Mouse (Mus musculus) intestine, embryonic 14.5 days (tissue): ENCODE results near the gene Cdk2. TPM values are rescaled to one million over a fixed set of nuclear protein-coding genes. Genes with fewer than 3 reads are reported as not detected.
A peak's percentile ranks its signal among the peaks of the same experiment; 100 is the strongest.

Experiments used
- ATAC-seq: fragments of 200-750 bp; cut with Nextera tagmentation; replicated peaks from 2 replicates; pipeline ENCODE4 v1.8.0; 2017; ENCODE audit warnings: low read depth, moderate number of reproducible peaks, moderate TSS enrichment, moderate library complexity; ENCODE audit not compliant: low FRiP score, low TSS enrichment
- DNase-seq: peaks from one replicate; pipeline ENCODE4 v3.0.0-alpha.2; 2018; ENCODE audit warnings: low spot score
- H3K27ac ChIP-seq: fragments of 300-500 bp; sonication (generic); 2 replicates; pipeline ENCODE4 v1.5.1; 2014; ENCODE audit warnings: low read depth, mild to moderate bottlenecking, control low read depth
- H3K27me3 ChIP-seq: fragments of 300-500 bp; sonication (generic); replicated peaks from 2 replicates; pipeline ENCODE4 v1.6.1; 2014; ENCODE audit warnings: low read length, control low read depth; ENCODE audit not compliant: control insufficient read depth, insufficient read depth
- H3K36me3 ChIP-seq: fragments of 300-500 bp; sonication (generic); 2 replicates; pipeline ENCODE4 v1.6.1; 2014; ENCODE audit warnings: low read length, control low read depth; ENCODE audit not compliant: control insufficient read depth, insufficient read depth
- H3K4me1 ChIP-seq: fragments of 300-500 bp; sonication (generic); replicated peaks from 2 replicates; pipeline ENCODE4 v1.6.1; 2014; ENCODE audit warnings: low read length, control low read depth, mixed read lengths; ENCODE audit not compliant: control insufficient read depth, insufficient read depth
- H3K4me2 ChIP-seq: fragments of 300-500 bp; sonication (generic); 2 replicates; pipeline ENCODE4 v1.6.1; 2014; ENCODE audit warnings: low read length
- H3K4me3 ChIP-seq: fragments of 300-500 bp; sonication (generic); 2 replicates; pipeline ENCODE4 v1.5.1; 2014; ENCODE audit warnings: low read depth, low read length, control low read depth, mixed read lengths
- H3K9ac ChIP-seq: fragments of 300-500 bp; sonication (generic); 2 replicates; pipeline ENCODE4 v1.6.1; 2014; ENCODE audit warnings: mild to moderate bottlenecking, low read length
- H3K9me3 ChIP-seq: fragments of 300-500 bp; sonication (generic); 2 replicates; pipeline ENCODE4 v1.6.1; 2016; ENCODE audit warnings: low read length, control low read depth; ENCODE audit not compliant: control insufficient read depth
- WGBS: fragments of 180-500 bp; shearing (Covaris S2); extraction: QIAGEN DNeasy Blood & Tissue Kit; methylation state at CpG from one replicate; pipeline ENCODE4 v1.1.7; 2014; 5-methylcytosine and 5-hydroxymethylcytosine counted together
- polyA plus RNA-seq: library from polyadenylated mRNA; unstranded; fragments of >200 nt; fragmentation: Nextera tagmentation; extraction: Ambion mirVana; gene quantifications from 2 replicates; pipeline ENCODE4 v1.2.1, GENCODE M21; 2014

Cdk2 gene
- polyA plus RNA-seq, 1 experiment from 2014 or later = 89.0 TPM

DNA sequence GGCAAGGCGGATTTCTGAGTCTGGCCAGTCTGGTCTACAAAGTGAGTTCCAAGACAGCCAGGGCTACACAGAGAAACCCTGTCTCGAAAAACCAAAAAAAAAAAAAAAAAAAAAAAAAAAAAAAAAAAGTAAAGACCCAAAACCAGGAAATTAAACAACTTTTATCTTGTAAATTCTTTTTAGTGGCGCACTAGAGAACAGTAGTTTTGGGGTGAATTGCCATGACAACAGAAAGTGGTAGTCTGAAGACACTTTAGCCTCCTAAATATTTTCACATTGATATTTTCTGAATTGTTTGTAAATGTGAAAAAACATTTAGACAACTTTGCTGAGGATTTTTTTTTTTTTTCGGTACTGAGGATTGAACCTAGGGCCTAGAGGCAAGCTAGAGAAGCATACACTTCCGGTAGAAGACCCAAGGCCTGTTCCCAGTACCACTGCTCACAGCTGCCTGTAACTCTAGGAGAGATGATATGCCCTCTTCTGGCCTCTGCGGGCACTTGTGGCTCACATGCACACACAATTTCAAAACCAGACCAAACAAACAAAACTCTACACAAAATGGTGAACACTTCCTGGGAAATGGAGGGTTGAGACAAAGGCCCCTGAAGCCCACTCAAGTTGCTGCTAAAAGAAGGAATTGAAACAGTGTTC is 7.6 kb downstream of the Cdk2 start:
- Histone ChIP-seq H3K9ac (no peak overlapping the region), H3K4me3 (no peak overlapping the region), H3K4me1 (peaks cover 9% of the 10 kb centered on the region), H3K4me2 (peak overlapping the region; percentile 60; the same call in 1 of the 2 replicates), H3K27me3 (no peaks in the 10 kb centered on the region), H3K36me3 (peaks cover 53% of the 10 kb centered on the region), H3K9me3 (no peaks in the 10 kb centered on the region), H3K27ac (peak overlapping the region; percentile 59; the same call in 1 of the 2 replicates)
- WGBS = 86% methylated on average over 6 of the region's 6 CpGs
- no peak for DNase-seq
- ATAC-seq = no peak

DNA sequence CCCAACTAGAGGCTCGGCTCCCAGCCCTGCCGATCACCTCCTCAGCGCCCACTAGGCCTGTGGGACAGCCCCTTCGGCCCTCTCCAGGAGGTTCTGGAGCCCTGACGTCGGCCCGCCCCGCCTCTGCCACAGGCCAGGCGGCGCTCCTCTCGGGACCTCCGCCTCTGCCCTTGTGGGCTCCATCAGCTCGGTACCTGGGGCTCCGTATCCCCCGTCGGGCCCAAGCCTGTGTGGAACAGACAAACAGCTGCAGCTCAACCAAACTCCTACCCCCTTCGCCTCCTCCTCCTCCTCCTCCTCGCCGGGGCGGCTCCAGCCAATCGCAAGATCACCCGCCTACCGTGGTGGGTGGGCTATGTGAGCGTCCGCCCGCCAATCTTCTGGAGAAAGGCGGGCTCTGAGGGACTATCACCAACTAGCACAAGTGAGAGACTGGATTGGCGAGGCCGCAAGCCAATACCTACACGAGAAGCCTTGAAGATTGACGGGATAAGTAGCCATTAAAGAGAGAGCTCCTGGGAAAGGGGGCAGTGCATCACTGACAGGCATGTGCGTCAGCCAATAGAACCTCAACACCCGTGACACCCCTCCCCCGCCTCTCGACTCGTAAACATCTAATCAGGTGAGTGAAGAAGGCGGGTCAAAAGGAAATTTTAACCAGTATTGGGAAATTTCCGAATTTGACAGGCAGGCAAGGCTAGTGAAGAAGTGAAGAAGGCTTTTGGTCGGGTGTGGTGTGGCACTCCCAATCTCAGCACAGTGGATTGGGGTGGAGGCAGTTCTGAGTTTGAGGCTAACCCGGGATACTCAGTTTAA is 8.6 kb downstream of the Cdk2 start, which contains the start of gene Rab5b:
Gene Rab5b, minus strand, starts transcription at position 273 of the 816 bp plus-strand sequence.
- Histone ChIP-seq H3K36me3 (peaks cover 43% of the 10 kb centered on the region), H3K4me2 (peak within 1 kb of the TSS; percentile 79), H3K9ac (peak within 1 kb of the TSS; percentile 86), H3K4me3 (peak within 1 kb of the TSS; percentile 90), H3K4me1 (peaks cover 9% of the 10 kb centered on the region), H3K9me3 (no peaks in the 10 kb centered on the region), H3K27me3 (no peaks in the 10 kb centered on the region), H3K27ac (peak within 1 kb of the TSS; percentile 97)
- DNase-seq (peak; percentile 98), ATAC-seq (peak; percentile 98)
- 1% methylated on average over 39 of the region's 40 CpGs for WGBS

DNA sequence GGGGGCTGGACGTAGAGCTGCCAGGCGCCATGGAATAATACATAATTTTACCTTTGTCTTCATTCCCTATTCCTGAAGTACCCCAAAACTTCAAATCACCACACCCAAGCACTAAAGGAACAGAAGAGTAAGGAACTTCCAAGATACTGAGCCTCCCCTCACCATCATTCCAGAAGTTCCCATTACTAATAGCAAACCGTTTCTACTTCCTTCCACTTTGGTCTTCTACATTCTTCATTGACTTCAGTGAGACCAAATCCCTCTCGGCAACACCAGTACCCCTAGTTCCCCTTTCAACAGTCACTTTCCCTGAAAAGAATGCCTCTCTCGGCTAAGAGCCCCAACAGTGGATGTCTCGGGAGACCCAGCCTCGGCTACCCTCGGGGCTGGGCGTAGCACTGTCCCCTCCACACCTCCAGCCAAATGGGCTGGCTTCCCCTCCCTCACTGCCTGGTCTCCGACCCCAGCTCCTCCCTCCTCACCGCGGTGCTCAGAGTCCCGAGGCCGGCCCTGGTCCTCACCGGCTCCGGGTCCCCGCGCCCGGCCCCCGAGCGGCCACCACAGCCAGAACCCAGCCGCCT is 9.3 kb downstream of the Cdk2 start:
- H3K36me3 ChIP-seq = peaks cover 36% of the 10 kb centered on the region
- DNase-seq (no peak), ATAC-seq (no peak)
- peak overlapping the region; percentile 86 for H3K9ac ChIP-seq
- no peaks in the 10 kb centered on the region for H3K27me3 ChIP-seq
- peaks cover 9% of the 10 kb centered on the region for H3K4me1 ChIP-seq
- WGBS = 2% methylated on average over 22 of the region's 22 CpGs
- peak overlapping the region; percentile 90 for H3K4me3 ChIP-seq
- no peaks in the 10 kb centered on the region for H3K9me3 ChIP-seq
- H3K27ac ChIP-seq = peak overlapping the region; percentile 97
- H3K4me2 ChIP-seq = peak overlapping the region; percentile 79

DNA sequence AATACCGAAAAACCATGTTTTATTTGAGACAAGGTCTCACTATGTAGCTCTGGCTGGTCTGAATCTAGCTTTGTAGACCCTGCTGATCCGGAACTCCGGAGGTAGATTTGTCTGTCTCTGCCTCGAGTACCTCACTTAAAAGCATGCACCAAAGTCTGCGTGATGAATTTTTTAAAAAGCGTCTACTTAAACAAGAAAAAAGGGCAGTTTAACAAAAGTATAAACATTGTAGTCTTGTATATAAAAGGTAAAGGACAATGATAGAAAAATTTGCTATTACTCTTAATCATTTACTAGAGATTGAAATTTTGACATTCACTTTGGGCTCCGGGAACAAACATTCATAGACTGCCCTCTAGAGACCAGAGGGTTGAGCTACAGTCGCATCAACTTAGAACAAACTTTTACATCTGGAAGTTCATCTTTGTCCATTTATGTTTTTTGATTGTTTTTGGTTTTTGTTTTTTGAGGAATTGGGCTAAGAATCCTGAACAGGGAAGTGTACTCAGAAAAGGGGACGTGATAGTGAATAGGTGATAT is 30.3 kb downstream of the Cdk2 start:
- DNase-seq (no peak), ATAC-seq (peak; percentile 7; the same call in 1 of the 2 replicates)
- peaks cover 11% of the 10 kb centered on the region for H3K36me3 ChIP-seq
- H3K27me3 ChIP-seq = no peaks in the 10 kb centered on the region
- H3K4me3 ChIP-seq = peak overlapping the region; percentile 66
- whole genome bisulfite sequencing = 2% methylated on average over 9 of the region's 9 CpGs
- H3K9ac ChIP-seq = peak overlapping the region; percentile 31
- H3K4me2 ChIP-seq = peak overlapping the region; percentile 87
- H3K27ac ChIP-seq = peak overlapping the region; percentile 57
- peaks cover 4% of the 10 kb centered on the region; the same call in 1 of the 2 replicates for H3K4me1 ChIP-seq
- no peaks in the 10 kb centered on the region for H3K9me3 ChIP-seq

DNA sequence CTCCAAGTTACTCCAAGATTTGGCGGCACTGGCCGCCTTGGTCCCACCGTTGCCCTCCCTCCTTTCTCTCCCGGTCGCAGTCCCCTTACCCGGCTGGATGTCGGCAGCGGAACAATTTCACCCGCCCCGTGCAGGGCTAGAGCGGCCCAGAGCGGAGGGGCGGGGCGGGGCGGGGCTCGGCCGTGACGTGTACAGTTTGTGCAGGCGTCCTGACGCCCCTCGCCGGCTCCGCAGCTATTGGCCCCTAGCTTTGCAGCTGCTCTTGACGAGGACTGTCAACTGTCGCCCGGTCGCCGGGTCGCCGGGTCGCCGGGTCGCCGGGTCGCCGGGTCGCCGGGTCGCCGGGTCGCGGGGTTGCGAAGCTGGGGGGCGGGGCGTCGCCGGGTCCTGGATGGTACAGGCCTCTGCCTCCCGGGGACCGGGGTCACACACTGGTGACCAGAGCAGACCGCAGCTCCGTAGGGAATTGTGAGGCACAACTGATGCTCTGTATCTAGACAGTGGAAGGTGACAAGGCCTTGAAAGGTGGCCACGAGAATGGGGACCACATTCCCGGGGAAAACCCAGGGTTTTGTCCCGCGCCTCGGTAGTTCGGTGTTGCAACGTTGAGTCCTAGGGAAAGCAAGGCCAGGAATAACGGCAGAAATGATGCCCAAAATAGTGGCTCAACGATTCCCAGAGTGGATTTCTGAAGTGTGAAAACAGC is 30.9 kb downstream of the Cdk2 start, which contains the start of gene Suox:
Gene Suox, minus strand, starts transcription at position 311 of the 706 bp plus-strand sequence.
- peaks cover 11% of the 10 kb centered on the region; the same call in 1 of the 2 replicates for H3K36me3 ChIP-seq
- H3K27ac ChIP-seq = peak within 1 kb of the TSS; percentile 57
- no peaks in the 10 kb centered on the region for H3K9me3 ChIP-seq
- DNase-seq = peak; percentile 94
- H3K4me2 ChIP-seq = peak within 1 kb of the TSS; percentile 87
- ATAC-seq = peak; percentile 90
- H3K4me1 ChIP-seq = peaks cover 4% of the 10 kb centered on the region; the same call in 1 of the 2 replicates
- peak within 1 kb of the TSS; percentile 31 for H3K9ac ChIP-seq
- peak within 1 kb of the TSS; percentile 66 for H3K4me3 ChIP-seq
- under 1% methylated on average over 60 of the region's 60 CpGs for WGBS
- no peaks in the 10 kb centered on the region for H3K27me3 ChIP-seq

DNA sequence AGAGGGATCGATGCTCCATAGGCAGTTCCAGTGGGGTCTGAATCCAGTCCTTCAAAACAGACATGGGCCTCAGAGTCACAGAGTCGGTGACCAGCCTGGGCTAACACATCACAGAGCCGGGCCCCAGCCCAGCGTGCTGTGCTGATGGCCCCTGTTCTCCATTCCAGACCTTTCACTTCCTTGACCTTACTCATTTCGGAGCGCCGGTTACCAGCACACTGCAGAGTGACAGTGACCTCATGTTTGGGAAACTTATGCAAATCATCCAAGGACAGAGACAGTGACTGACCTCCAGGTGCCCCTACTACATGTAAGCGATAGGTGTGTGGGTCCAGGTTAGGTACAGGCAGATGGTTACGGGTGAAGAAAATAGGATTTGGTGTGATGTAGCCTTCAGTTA is 33.7 kb downstream of the Cdk2 start:
- Histone ChIP-seq H3K4me1 (peaks cover 4% of the 10 kb centered on the region; the same call in 1 of the 2 replicates), H3K27ac (no peak overlapping the region), H3K9me3 (no peaks in the 10 kb centered on the region), H3K36me3 (peaks cover 6% of the 10 kb centered on the region; the same call in 1 of the 2 replicates), H3K9ac (no peak overlapping the region), H3K4me2 (no peak overlapping the region), H3K4me3 (no peak overlapping the region), H3K27me3 (no peaks in the 10 kb centered on the region)
- ATAC-seq (no peak), DNase-seq (no peak)
- WGBS = 92% methylated on average over 9 of the region's 9 CpGs

DNA sequence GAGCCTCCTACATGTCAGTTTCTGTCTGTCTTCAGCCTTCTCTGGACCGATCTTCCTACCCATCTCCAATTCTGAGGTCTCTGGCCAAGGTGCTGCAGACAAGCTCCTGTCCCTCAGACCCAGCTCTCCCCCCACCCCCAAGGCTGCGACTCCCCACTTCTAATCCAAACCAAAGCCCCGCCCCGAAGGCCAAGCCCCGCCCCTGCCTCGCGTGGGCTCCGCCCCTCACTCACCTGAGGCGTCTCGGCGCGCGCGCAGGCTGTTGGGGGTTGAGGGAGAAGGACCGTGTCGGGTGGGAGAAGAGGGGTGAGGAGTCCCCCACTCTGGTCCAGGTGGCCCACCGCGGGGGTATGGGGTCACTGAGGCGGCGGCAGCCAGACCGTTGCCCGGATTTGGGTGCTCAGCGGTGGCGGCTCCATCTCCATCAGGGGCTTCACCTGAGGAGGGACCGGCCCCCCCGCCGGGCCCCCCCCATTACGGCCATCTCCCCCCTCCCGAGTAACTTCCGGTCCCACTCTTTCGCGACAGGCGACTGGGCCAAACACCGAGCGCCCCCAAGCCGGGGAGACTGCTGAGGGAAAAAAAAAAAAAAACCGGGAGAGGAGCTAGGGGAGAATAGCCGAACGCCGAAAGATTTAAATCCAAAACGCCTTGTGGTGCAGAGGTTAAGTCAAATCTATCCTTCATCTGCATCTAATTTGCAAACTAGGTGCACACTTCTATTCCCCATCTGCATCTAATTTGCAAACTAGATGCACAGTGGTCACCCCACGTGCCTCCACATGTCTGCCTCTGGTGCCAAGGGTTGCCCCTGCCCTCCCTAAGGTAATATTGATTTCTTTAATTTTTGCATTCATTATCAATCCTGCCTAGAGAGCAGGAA is 35.8 kb downstream of the Cdk2 start:
- under 1% methylated on average over 42 of the region's 42 CpGs for WGBS
- H3K27ac ChIP-seq = 0 out of 2 replicates have a peak overlapping the region, but pooled peaks have one; percentile 28

More for the DNA sequence above, 35.8 kb downstream of the Cdk2 start:
- ATAC-seq = peak; percentile 57
- H3K27me3 ChIP-seq = no peaks in the 10 kb centered on the region
- H3K9me3 ChIP-seq = no peaks in the 10 kb centered on the region
- H3K4me2 ChIP-seq = peak overlapping the region; percentile 66
- no peaks in the 10 kb centered on the region; the same call in 1 of the 2 replicates for H3K4me1 ChIP-seq
- peak overlapping the region; percentile 68 for H3K9ac ChIP-seq
- H3K4me3 ChIP-seq = peak overlapping the region; percentile 74
- peaks cover 6% of the 10 kb centered on the region; the same call in 1 of the 2 replicates for H3K36me3 ChIP-seq
- peak; percentile 82 for DNase-seq
